Mouse (Mus musculus): ENCODE results near the gene Midn. TPM values are rescaled to one million over a fixed set of nuclear protein-coding genes. Genes with fewer than 3 reads are reported as not detected.

Gene Midn
- 9.1 and 14.6 TPM in 2 replicates for polyA plus RNA-seq (2015; fragmentation: Nextera tagmentation; extraction: Ambion mirVana)

DNA sequence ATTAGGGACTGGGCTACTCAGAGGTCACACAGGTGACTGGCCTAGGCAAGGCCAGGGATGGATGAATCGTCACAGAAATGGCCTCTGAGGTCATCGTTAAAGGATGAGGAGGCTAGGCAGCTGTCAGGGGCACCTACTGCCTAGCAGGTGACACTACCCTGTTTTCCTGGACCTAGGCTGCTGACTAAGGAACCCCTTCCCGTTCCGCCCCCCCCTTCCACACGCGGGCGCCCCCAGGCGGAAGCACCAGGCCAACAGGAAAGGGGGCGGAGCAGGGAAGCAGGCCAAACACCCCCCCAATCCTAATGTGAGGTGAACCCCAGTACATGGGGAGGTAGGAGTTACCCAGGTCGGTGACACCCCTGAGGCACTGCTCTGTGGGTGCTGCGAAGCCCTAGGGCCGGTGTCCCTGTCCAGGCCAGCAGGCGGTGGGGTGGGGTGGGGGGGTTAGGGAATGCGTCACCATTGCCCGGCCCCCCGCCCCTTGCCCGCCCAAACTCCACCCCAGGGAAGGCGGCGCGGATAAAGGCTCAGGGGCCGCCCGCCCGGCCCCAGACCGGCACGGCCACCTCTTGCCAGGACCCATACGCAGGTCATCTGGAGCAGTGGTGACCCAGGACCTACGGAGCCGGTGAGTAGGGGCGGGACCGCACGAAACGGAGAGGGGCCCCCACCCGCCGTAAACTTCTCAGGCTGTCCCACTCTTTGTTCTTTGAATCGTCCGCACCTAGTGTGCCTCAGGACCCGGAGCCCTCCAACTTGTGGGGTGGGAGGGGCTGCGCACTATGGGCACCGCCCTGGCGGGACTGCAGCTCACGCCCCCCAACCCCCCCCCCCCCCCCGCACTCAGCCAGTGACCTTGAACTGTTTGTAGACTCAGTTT is at the start of gene Midn:
Midn (plus strand) TSS at position 554 of the 883 bp plus-strand sequence.

DNA sequence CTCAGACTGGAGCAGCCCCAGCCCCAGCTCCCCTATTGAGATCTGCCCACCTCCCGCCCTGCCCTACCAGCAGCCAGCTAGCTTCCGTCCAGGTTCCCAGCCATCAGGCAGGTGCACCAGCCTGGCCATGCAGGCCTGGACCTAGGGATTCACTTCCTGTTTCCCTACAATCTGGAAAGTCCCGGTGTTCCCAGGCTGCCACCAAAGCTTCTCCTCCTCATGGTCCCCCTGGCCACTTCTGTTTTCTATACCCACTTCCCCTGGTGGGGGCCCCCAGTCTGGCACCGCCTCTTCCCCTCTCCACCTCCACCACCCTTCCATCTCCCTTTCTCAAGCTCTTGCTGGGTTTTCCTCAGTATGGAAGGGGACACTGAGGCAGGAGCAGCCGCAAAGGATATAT is 42.6 kb upstream of the Midn start, which contains the start of gene Sbno2:
Sbno2 (minus strand) TSS at position 112 of the 400 bp plus-strand sequence.

DNA sequence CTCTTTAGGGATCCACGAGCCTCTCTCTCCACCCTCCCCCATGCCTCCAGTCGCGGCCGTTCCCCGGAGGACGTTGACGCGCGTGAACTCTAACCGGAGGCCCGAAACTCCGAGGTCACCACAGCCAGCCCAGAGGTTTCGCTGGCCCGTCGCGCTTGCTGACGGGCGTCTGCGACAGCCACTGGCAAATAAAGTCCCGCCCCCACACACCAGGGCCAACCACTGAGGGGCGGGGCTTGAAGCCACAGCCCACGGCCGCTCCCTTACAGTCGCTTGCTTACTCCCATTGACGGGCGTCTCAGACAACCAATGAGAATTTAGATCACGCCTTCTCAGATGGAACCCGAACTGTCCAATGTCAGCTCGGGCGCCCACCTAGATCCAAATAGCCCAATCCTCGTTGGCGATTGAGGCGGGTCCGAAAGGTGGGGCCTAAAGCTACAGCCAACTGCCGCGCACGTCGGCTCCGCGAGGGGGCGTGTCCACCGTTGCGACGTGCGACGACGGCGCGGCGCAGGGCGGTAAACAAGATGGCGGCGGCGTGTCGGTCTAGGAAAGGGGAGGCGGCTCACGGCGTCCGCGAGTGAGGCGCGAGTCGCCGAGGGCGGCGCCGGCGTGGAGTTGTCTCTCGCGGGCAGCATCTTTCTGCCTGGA is 32.7 kb upstream of the Midn start, which contains the start of gene Stk11:
Stk11 (plus strand) TSS at position 514 of the 654 bp plus-strand sequence.

DNA sequence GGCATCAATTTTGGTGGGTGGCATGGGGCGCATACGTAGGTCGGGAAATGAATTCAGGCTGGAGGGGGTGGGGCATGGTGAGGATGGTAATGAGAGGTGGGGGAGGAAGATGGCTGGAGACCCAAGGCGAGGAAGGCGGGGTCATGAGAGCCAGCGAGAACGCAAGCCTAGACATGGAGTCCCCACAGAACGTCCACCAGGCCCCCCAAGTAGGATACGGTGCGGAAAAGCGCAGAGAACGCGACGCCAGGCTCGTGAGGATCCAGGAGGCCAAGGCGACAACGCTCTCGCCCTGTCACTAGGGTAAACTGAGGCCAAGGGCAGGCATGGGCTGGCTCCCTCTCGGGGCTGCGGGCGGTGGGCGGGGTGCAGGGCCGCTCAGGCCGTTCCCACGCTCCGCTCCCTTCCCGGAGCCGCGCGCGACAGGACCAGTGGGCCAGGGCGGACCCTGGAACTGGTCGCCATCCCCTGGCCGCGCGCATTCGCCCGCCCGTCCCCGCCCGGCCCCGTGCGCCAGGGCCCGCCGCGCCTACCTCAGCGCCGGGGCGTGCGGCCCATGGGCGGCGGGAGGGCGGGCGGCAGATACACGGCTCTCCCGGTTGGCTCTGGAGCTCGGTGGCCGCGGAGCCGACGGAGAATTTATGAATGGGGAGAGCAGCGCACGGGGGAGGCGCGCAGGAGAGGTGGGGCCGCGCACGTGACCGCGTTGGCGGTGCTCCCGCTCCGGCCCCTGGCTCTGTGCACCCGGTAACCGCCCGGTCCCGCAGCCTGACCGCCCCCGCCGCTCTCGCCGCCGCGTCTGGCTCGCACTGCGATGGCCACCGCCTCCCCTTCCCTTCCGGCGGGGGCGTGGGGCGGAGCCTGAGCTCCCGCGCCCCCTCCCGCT is 9.3 kb upstream of the Midn start, which contains the start of gene Atp5d:
Atp5d (plus strand) TSS at position 80 of the 886 bp plus-strand sequence.

DNA sequence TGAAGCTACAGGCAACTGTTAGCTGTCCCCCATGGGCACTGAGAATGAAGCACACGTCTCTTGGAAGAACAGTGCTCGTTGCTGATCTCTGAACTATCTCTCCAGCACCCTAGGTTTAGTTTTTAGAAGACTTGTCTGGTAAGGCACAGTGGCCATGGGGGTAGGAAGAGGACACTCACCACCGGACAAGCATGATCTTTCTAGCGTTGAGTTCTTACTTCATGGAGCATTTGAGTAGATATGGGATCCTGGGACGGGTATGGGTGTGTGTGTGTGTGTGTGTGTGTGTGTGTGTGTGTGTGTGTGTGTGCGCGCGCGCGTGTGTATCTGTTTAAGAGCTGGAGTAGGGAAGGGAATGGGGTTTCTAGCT is 7.4 kb upstream of the Midn start, which contains the start of gene Cbarp:
Cbarp (minus strand) TSS at position 170 of the 370 bp plus-strand sequence.

DNA sequence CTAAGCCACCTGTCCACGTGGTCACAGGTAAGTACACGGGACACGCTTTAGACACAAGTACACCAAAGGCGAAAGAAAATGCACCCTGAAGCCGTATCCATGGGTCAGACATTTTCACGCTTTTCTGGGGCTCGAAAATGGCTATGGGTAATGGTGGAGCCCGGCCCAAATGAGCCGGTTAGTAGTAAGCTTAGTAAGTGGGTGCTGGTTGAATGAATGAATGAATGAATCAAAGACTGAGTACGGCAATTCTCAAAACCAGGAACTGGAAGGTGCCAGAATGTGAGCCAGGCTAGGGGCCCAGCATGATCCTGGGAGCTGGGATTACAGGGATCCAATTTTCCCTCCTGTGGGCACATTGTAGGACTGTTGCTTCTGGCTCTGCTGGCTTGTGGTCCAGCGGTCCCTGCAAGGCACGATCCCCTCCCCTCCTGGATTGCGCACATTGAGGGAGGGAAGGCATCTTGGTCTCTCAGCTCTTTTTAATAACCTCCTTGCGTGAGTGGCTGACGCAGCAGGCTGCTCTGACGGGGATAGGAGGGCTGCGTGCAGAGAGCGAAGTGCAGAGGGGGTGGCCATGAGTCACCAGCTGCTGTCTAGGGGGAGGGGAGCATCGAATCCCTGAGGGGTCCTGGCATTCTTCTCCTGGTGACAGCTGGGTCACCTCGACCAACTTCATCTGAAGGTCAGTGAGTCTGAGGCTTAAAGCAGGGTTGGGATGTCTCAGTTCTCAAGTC is 17.5 kb downstream of the Midn start, which contains the start of gene Cirbp:
Cirbp (plus strand) TSS at position 594 of the 737 bp plus-strand sequence.

DNA sequence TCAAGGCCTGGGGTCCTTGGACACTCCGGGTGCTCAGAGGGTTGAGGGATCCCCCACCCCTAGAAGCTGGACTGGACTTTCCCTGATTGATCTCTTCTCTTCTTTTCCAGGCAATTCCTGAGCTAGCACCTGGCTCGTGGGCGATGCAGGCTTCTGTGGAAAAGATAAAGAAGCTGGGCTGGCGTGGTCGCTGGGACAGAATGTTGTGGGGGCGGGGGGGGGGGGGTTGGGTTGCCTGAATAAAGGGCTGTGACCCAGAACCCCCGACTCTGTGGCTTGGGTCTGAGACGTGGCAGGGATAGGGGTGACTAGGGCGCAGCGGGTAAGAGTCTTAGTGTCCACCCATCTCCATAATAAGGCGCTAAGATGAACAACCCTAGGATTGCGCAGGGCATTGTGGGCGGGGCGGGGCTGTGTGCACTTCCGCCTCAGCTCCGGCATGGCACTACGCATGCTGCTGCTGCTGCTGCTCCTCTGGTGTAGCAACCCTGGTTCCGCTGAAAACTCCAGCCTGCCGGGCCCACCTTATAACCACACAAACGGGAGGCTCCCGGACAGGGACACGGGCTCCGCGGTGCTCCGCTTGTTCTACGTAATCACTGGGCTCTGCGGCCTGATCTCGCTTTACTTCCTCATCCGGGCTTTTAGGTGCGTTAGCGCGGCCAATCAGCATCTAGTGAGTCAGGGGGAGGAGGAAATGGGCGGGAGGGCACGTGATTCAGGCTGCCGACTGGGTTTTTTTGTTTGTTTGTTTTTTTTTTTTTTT is 24.6 kb downstream of the Midn start, which contains the start of gene 1600002K03Rik:
1600002K03Rik (plus strand) TSS at position 418 of the 766 bp plus-strand sequence.

DNA sequence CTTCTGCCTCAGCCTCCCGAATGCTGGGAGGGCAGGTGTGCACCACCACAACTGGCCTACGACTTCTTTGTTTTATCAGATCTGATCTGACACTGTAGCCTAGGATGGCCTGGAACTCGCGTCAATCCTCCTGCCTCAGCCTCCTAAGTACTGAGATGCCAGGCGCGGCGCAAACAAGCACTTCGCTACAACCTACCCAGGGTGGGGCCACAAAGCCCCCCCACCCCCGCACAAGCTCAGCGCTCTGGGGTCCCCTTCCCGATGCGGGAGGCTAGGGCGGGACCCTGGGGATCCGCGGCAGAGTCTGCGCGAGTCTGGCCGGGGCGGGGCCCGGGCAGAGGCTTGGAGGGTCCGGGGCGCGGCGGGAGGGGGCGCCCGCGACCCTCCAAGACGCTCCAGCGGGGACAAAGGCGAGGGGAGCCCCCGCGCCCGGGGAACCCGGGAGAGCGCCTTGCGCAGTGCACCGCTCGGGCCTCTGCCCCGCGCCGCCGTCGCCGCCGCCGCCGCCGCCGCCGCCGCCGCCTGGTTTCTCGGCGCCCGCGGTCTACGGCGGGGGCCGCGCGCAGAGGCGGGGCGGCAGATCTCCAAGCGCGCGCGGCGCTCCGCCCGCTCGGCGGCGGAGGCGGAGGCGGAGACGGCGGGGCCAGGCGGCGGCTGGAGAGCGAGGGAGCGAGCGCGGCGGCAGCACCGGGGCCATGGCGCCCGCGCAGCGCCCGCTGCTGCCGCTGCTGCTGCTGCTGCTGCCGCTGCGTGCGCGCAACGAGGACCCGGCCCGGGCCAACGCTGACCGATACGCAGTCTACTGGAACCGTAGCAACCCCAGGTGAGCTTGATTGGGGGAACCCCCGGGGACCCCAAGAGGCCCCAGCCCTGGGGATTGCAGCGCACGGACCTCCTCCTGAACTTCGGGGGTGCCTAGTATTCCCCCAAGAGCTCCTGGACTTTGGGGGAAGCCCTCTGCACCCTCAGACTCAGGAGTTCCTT is 31.3 kb downstream of the Midn start, which contains the start of gene Efna2:
Efna2 (plus strand) TSS at position 415 of the 984 bp plus-strand sequence.

Other genes starting within 250 kb of the Midn start
- 28.5 and 37.7 TPM in 2 replicates for gene Med16, start 239.3 kb upstream of the Midn start, polyA plus RNA-seq (2015; fragmentation: Nextera tagmentation; extraction: Ambion mirVana)
- gene Gm26602, start 237.4 kb upstream of the Midn start, polyA plus RNA-seq (2015; fragmentation: Nextera tagmentation; extraction: Ambion mirVana) = 8.4 and 15.7 TPM in 2 replicates
- 0.77 and 1.0 TPM in 2 replicates for gene Kiss1r, start 231.3 kb upstream of the Midn start, polyA plus RNA-seq (2015; fragmentation: Nextera tagmentation; extraction: Ambion mirVana)
- gene R3hdm4, start 227.1 kb upstream of the Midn start, polyA plus RNA-seq (2015; fragmentation: Nextera tagmentation; extraction: Ambion mirVana) = 81.3 and 98.1 TPM in 2 replicates
- 1.7 and 2.8 TPM in 2 replicates for gene Arid3a, start 221.2 kb upstream of the Midn start, polyA plus RNA-seq (2015; fragmentation: Nextera tagmentation; extraction: Ambion mirVana)
- 53.4 and 76.1 TPM in 2 replicates for gene Wdr18, start 188.1 kb upstream of the Midn start, polyA plus RNA-seq (2015; fragmentation: Nextera tagmentation; extraction: Ambion mirVana)
- 0.11 and 0.16 TPM in 2 replicates for gene Grin3b, start 177.6 kb upstream of the Midn start, polyA plus RNA-seq (2015; fragmentation: Nextera tagmentation; extraction: Ambion mirVana)
- gene Tmem259, start 163.9 kb upstream of the Midn start, polyA plus RNA-seq (2015; fragmentation: Nextera tagmentation; extraction: Ambion mirVana) = 19.3 and 25.0 TPM in 2 replicates
- gene Cnn2, start 159.7 kb upstream of the Midn start, polyA plus RNA-seq (2015; fragmentation: Nextera tagmentation; extraction: Ambion mirVana) = 57.9 and 65.3 TPM in 2 replicates
- 5.5 and 5.7 TPM in 2 replicates for gene Abca7, start 151.8 kb upstream of the Midn start, polyA plus RNA-seq (2015; fragmentation: Nextera tagmentation; extraction: Ambion mirVana)
- gene Arhgap45, start 131.6 kb upstream of the Midn start, polyA plus RNA-seq (2015; fragmentation: Nextera tagmentation; extraction: Ambion mirVana) = 4.9 and 6.0 TPM in 2 replicates
- 156 and 175 TPM in 2 replicates for gene Polr2e, start 108.5 kb upstream of the Midn start, polyA plus RNA-seq (2015; fragmentation: Nextera tagmentation; extraction: Ambion mirVana)
- gene Gpx4, start 101.1 kb upstream of the Midn start, polyA plus RNA-seq (2015; fragmentation: Nextera tagmentation; extraction: Ambion mirVana) = 1,645 and 2,206 TPM in 2 replicates
- 7.0 and 17.7 TPM in 2 replicates for gene Sbno2, start 42.7 kb upstream of the Midn start, polyA plus RNA-seq (2015; fragmentation: Nextera tagmentation; extraction: Ambion mirVana)
- gene Stk11, start 32.5 kb upstream of the Midn start, polyA plus RNA-seq (2015; fragmentation: Nextera tagmentation; extraction: Ambion mirVana) = 10.7 and 13.5 TPM in 2 replicates
- gene Atp5d, start 9.6 kb upstream of the Midn start, polyA plus RNA-seq (2015; fragmentation: Nextera tagmentation; extraction: Ambion mirVana) = 381 and 502 TPM in 2 replicates
- gene Cbarp, start 7.4 kb upstream of the Midn start, polyA plus RNA-seq (2015; fragmentation: Nextera tagmentation; extraction: Ambion mirVana) = 9.5 and 12.7 TPM in 2 replicates
- gene Cirbp, start 17.7 kb downstream of the Midn start, polyA plus RNA-seq (2015; fragmentation: Nextera tagmentation; extraction: Ambion mirVana) = 298 and 357 TPM in 2 replicates
- 23.0 and 26.5 TPM in 2 replicates for gene 1600002K03Rik, start 24.7 kb downstream of the Midn start, polyA plus RNA-seq (2015; fragmentation: Nextera tagmentation; extraction: Ambion mirVana)
- gene Efna2, start 31.2 kb downstream of the Midn start, polyA plus RNA-seq (2015; fragmentation: Nextera tagmentation; extraction: Ambion mirVana) = 13.9 and 14.2 TPM in 2 replicates
- gene Mum1, start 78.2 kb downstream of the Midn start, polyA plus RNA-seq (2015; fragmentation: Nextera tagmentation; extraction: Ambion mirVana) = 26.2 TPM in 2 replicates
- 325 and 379 TPM in 2 replicates for gene Ndufs7, start 100.8 kb downstream of the Midn start, polyA plus RNA-seq (2015; fragmentation: Nextera tagmentation; extraction: Ambion mirVana)
- 79.8 and 194 TPM in 2 replicates for gene Gamt, start 112.7 kb downstream of the Midn start, polyA plus RNA-seq (2015; fragmentation: Nextera tagmentation; extraction: Ambion mirVana)
- 25.3 and 33.2 TPM in 2 replicates for gene Dazap1, start 113.2 kb downstream of the Midn start, polyA plus RNA-seq (2015; fragmentation: Nextera tagmentation; extraction: Ambion mirVana)
- 722 and 992 TPM in 2 replicates for gene Rps15, start 144.2 kb downstream of the Midn start, polyA plus RNA-seq (2015; fragmentation: Nextera tagmentation; extraction: Ambion mirVana)
- 5.2 and 14.1 TPM in 2 replicates for gene Apc2, start 147.7 kb downstream of the Midn start, polyA plus RNA-seq (2015; fragmentation: Nextera tagmentation; extraction: Ambion mirVana)
- gene 2310011J03Rik, start 172.3 kb downstream of the Midn start, polyA plus RNA-seq (2015; fragmentation: Nextera tagmentation; extraction: Ambion mirVana) = 57.7 and 64.6 TPM in 2 replicates
- gene Pcsk4, start 181.2 kb downstream of the Midn start, polyA plus RNA-seq (2015; fragmentation: Nextera tagmentation; extraction: Ambion mirVana) = 3.2 and 3.3 TPM in 2 replicates
- 5.7 and 5.9 TPM in 2 replicates for gene Reep6, start 181.7 kb downstream of the Midn start, polyA plus RNA-seq (2015; fragmentation: Nextera tagmentation; extraction: Ambion mirVana)
- 24.9 and 42.4 TPM in 2 replicates for gene Adamtsl5, start 200.1 kb downstream of the Midn start, polyA plus RNA-seq (2015; fragmentation: Nextera tagmentation; extraction: Ambion mirVana)
- gene Plk5, start 208.2 kb downstream of the Midn start, polyA plus RNA-seq (2015; fragmentation: Nextera tagmentation; extraction: Ambion mirVana) = 0.26 TPM in 1 of 2 replicates, not detected in the other
- gene Mex3d, start 239.4 kb downstream of the Midn start, polyA plus RNA-seq (2015; fragmentation: Nextera tagmentation; extraction: Ambion mirVana) = 6.5 and 7.7 TPM in 2 replicates

Measured in adrenal gland, postnatal 0 days (tissue).